Mouse (Mus musculus) adrenal gland, postnatal 4 days (tissue): ENCODE measurements around the gene Kif26b. TPM values are rescaled to one million over a fixed set of nuclear protein-coding genes. Genes with fewer than 3 reads are reported as not detected.

Source experiments
- DNase-seq, 2 experiments: peaks; one replicate each; pipeline ENCODE4 v3.0.0; 2021 to 2022; ENCODE audit warnings: low spot score in 2 of 2, mixed read lengths in 2 of 2
- long read RNA-seq, 2 experiments: library from polyadenylated mRNA; stranded (forward); transcript quantifications; one replicate each; pipeline ENCODE4 v2.0.0; 2021
- total RNA-seq, 2 experiments: library from RNA; stranded (reverse); gene quantifications; 2 replicates each; pipeline ENCODE4 v1.2.3; 2021

Kif26b gene
- 10 to 100 TPM in 1 of 2 experiments, 1 to 10 TPM in 1; 7.3 to 16.2 TPM for total RNA-seq
- long read RNA-seq, experiment 1, partial matches to known transcripts, result 0 of 1 reads
- long read RNA-seq, experiment 1, other reads (novel, unspliced or antisense), result 1 of 1 reads
- long read RNA-seq, experiment 2, partial matches to known transcripts, result 3 of 4 reads
- long read RNA-seq, experiment 2, other reads (novel, unspliced or antisense), result 1 of 4 reads

DNA sequence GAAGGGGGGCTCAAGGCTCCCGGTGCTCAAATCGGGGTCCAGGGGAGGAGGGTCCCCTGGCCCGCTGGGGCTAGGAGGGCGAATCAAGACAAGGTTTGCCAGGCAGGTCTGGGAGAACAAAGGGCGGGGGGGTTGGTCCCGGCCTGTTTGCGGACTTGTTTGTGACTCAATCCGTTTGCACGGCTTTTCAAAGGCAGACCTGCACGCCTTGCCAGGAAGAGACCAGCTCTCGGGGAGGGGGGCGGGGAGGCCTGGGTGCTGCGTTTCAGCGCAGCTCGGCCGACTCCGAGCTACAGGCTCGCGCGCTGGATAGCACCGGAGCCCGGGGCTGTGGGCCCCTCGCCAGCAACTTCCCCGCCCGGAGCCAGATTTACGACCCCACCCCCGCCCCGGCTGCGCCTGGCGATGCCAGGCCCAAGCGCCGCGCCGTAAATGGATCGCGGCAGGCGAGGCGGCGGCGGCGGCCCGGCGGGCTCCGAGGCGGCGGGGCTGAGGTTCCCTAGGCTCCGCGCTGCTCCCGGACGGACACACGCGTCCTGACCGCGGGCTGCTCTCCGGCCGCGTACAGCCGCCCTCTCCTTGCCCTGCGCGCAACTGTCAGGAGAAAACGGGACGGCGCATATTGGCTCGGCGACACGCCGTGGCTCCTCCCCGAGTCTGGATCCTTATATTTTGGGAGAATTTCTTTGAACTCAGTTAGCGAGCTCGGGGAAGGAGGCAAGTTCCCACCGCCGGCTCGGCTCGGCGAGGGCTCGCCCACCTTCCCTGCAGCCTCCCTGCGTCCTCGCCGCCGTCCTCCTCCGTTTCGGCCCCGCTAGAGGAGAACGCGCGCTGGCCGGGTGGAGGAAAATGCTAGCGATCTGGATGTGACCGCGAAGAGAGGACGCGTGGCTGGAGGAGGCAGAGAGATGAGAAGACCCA, at the start of gene Kif26b:
Kif26b (plus strand) TSS at position 695 of the 921 bp plus-strand sequence.
- peak; percentile 9 to 24 for DNase-seq

DNA sequence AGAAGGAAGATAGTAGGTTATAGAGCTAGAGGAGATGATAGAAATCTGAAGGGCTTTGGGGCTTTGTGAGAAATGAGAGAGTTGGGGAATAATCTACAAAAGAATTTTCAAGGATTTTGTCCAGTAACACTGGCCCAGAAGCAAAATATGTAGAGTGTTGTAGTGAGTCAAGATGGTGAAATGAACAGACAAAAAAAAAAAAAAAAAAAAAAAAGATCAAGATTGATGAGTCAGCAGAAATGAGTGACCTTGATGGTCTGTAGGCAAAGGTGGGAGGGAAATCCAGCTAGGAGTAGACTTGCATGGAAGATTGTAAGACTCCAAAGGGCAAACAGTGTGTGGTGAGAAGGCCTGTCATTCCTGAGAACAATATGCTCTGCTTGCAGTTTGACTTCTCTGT, 45.1 kb upstream of the Kif26b start:
- DNase-seq, result no peak

DNA sequence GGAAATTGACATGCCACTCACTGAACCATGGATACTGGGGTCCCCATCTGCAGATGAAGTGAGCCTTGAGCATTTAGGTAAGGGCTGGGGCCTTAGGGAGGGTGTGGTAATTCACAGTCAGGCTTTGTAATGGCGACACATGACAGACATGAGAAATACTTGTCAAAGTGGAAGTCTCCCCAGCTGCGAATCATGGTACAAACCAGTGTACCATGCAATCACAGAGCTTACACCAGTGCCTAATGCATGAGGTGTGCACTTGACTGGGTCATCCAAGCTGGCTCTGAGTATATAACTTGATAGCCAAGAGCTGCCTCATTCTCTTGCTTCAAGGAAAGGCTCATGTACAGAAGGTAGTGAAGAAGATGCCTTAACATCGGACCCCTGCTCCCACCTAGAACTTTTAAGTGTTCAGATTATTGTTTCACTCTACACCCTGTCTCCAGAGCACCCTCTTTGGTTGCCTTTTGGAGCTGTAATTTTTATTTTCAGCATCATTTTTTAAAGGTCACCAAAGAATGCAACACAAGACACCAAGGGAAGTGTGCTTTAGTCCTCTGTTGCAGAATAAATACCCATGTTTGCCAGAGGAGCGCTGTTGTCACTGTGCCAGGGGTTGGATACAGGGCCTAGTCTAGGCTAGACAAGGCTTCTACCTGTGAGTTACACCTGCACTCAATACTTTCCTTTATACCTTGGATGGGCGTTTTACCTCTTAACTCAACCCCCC, 43.6 kb upstream of the Kif26b start:
- no peak for DNase-seq

DNA sequence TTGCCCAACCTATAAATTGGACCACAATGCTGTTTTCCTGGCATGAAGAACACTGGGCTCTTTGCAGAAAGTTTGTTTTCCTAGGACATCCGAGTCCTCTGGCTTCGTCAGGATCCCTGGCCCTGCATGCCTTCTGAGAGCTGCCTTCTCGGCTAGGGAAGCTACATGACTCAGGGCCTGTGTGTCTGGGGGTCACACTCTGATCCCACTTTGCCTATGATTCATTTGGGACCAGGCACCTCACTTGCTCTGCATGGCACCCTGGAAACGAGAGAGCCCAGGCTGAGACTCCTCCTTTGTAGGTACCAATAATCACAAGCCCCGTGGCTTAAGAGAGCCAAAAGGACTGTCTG, 43.1 kb upstream of the Kif26b start:
- DNase-seq, result no peak

DNA sequence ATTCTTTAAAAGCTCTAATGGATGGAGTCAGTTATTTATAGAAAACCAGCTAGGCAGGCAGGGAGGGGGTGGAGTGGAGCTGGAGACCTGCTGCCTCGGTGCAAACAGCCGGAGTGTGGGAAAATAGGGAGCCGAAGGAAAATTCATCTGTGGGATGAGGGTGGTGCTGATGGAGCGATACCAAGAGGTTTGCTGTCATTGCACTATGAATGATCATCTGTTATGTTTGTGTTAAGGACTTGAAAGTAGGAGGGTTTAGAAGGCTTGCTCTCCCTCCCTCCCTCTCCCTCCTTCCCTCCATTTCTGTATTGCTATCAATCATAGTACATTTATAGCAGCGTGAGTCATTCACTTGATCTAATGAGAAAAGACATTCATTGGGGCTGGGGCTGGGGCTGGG, 42.1 kb upstream of the Kif26b start:
- no peak for DNase-seq

DNA sequence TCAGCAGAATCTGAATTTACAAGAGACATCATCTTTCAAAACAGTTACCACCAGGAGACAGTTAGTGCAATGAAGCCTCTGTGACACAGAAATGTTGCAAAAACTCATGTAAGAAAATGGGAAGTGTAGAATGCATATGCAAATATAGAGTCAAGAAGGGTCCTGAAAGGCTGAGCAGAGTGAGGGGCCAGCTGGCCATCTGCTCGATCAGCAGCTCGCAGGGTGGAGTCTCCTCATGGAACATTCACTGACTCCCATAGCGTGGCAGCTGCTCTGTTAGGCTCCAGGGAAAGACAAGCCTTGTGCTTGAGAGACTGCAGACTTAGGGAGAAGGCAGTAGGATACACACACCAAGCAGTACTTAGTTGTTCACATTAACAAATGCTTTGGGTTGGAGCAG, 39.8 kb upstream of the Kif26b start:
- DNase-seq, result no peak

DNA sequence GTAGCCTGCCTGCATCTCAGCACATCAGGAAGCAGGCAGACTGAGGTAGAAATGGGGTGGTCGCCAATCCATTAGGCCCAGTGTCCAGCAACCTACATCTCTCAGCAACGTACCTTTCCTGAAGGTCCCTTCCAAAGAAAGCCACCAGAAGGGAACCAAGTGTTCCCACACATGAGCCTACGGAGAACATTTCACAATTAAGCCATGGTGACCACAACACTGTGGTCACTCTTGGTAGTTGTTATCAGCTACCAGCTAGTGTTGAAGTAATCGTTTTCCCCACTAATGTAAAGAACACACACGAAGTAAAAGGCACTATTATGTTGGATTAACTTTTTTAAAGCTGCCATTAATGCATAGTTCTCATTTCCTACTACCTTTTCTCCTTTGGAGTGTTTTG, 37.2 kb upstream of the Kif26b start:
- DNase-seq, result no peak

DNA sequence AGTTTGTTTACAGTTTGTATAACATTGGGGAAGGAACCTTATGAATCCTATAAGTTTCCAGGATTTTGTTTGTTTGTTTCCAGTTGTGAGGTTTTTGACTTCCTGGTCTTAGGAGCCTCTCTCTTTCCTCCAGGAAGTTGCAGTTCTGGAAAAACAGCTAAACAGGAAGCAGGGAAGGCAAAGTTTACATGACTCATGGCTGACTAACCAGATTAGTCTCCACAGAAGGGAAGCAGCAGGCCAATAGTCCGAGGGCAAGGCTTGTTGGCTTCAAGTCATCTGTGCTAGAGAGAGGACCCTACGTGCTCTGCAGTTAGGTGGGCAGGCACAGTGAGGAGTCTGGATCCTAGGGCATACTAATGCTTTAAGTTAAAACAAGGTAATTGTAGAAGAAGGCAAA, 36.4 kb upstream of the Kif26b start:
- DNase-seq, result no peak

DNA sequence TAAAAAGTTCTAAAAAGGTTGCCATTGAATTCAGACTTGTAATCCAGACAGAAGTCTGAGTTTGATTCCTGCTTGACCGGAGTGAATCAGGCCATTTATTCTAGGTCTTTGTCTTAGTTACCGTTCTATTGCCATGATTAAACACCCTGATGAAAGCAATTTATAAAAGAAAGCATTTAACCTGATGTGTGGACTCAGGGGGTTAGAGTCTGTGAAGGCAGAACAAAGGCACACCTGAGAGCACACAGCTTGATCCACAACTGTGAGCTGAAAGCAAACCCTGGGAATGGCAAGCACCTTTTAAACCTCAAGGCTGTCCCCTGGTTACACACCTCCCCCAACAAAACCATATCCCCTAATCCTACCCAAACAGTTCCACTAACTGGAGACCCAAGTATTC, 32.7 kb upstream of the Kif26b start:
- no peak for DNase-seq

DNA sequence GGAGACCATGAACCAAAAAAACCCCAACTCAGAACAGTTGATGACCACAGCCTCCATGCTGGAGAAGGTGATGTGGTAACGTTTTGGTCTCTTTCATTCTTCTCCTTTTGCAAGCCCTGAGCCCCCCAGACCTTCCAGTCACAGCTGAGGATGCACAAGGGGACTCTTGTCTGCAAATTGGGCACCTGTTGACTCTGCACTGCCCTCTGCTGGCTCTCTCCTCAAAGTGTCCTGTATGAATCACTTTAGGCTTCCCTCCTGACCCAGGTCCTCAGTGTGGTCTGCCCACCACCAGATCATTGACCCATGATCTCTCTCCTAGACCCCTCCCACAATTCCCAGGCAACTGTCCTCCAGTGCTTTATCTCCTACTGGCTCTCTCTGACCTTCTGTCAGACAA, 32.1 kb upstream of the Kif26b start:
- peak in 1 of 2 experiments; percentile 9 for DNase-seq

DNA sequence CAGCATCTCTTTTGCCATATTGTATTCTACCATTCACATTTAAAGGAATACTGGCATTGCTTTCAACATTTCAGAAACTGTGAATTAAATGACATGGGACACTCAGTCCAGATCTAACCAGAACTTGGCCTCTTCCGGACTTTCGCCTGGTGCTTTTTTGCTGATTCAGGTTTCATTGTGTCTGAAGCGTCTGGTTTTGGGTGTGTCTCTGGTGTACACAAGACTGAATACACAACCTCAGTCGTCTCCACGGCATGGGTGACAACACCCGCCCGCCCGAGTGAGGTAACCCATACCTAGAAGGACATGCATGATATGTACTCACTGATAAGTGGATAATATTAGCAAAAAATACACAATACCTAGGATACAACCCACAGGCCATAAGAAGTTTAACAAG, 22.0 kb upstream of the Kif26b start:
- DNase-seq, result no peak

DNA sequence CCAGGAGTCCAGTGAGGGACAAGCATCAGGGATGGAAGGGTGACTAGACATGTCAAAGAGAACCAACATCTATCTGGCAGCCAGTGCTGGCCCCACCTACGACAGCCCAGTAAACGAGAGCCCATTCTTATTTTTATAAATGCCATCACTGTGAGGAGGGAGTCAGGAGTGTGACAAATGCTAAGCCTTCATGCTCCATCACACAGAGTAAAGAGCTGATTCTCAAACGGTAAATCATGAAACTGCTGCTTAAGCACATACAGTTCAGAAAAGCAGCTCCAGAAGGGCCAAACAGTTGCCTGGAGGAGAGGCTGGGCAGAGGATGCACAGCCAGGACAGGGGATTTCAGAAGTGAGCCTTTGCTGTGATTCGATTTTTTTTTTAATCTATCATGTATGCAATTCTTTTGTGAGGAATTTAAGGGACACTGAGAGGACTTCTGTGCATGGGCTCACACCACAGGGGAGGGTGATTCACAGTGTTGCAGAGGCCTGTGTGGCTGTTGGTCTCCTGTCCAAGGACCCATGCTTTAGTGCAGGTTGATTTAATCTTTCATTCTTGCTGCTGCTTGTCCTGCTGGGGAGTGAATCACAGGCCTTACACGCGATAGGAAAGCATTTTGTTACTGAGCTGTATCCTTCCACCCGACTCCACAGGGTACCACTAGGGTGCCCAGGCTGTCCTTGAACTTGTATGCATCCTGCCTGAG, 16.4 kb upstream of the Kif26b start:
- no peak for DNase-seq

DNA sequence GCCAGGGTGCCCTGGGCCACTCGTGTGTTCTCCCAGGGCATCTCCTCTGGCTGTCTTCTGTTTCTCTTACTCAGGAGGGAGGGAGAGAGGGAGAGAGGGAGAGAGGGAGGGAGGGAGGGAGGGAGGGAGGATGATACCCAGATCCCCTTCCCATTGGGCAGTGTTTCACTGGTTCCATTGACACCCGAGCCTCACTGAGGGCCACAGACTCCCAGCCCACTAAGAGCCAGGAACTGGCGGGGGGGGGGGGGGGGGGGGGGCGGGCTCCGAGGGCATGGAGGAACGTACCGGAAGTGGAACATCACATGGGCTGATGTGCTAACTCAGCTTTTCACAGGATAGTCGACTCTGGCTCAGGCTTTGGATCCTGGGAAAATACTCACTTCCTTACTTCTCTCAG, 15.0 kb upstream of the Kif26b start:
- no peak for DNase-seq

DNA sequence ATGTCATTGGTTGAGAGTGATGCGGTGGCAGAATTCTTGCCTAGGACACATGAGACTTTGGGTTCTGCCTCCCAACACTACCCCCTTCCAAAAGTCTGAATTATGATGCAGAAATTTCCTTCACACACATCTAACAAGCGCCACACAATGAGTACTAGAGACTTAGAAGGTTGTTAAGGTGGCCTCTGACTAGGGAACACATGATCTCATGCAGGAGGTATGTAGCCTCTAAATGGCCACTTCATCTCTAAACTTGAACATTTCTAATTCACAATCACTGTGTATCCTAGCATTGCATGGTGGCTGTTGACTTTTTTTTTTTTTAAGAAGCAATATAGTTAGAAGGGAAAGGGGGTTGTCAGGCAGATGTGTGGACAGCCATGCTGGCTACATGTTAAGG, 13.1 kb upstream of the Kif26b start:
- DNase-seq, result no peak

DNA sequence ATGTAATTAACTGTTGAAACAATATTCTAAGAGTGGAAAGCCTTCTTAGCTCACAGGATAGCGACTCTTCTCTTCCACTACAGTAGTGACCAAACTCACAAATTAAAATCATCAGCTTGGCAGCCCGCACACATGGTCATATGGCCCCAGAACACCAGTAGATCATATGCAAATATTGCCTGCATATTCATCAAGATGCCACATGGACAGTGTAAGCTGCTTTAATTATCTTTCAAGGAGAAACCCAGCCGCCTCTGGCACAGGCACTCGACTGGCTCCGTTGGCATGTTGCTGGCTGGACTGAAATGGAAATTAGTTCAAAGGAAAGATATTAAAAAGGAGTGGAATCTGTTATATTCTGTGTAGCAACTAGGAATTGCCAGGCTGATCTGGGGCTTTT, 6.5 kb upstream of the Kif26b start:
- DNase-seq, result no peak

DNA sequence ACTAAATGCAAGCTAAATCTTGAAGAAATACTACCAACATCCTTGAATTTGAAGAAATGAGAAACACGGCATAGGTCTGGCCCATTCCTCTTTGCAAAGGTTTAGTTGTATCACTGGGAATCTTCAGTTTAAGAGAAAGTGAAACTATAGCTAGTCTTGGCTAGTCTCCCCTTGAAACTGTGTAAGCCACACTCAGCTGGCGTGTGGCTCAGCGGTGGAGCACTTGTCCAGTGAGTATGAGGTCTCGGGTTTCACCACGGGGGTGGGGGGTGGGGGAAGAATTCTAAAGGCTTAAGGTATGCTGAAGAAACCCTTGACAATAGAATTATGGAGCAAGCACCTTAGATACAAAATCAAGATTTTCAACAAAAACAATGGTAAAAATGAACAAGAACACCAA, 5.8 kb upstream of the Kif26b start:
- no peak for DNase-seq

DNA sequence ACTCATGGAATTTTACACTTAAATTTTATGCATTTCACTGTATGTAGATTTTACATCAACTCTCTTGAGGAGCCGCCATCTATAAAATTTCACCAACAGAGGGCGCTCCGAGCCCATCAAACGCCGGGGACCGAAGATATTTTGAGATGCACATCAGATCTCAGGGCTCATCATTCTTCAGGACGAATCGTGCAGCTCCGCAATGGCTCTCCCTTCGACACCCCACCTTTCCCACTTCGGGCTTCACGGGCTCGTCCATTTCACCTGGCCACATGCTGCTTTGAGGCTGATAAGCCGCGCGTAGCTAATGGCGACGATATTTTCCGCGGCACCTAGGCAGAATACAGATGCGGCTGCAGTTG, 1.8 kb upstream of the Kif26b start:
- DNase-seq, result peak; percentile 28 to 53

DNA sequence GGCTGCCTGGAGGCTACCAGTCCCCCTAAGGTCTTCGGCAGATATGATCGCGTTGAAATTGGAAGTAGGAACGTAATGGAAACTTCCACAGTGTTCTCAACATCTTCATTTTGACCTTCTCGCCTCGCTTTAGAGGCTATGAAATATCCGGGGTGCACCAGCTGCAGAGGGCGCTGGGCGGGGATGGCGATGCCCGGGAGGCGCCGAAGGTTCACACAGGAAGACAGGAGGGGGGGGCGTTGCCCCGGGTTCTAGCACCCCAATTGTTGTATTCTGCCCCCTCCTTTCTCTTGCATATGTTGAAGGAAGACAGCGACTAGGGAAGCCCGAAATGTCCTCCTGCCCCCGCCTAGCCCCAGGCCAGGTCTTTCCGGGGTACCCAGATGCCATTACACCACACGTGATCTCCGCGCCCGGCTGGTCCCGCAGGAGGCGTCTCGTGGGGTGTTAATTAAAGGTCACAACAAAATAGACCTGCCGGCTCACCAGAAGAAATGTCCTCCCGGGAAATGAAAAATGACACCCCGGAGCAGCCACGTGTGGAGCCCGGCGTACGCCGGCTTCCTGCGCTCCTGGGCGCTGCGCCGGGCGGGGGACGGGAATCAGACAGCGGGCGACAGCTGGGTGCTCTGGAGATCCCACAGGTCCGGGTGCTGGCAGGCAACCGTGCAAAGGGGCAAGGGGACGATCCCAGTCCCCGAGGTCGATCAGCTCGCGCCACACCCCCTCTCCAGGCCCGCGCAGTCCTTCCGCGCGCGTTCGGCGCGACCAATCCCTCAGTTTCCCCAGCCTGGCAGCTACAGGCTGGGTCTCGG, 1.2 kb upstream of the Kif26b start:
- peak; percentile 6 to 12 for DNase-seq

DNA sequence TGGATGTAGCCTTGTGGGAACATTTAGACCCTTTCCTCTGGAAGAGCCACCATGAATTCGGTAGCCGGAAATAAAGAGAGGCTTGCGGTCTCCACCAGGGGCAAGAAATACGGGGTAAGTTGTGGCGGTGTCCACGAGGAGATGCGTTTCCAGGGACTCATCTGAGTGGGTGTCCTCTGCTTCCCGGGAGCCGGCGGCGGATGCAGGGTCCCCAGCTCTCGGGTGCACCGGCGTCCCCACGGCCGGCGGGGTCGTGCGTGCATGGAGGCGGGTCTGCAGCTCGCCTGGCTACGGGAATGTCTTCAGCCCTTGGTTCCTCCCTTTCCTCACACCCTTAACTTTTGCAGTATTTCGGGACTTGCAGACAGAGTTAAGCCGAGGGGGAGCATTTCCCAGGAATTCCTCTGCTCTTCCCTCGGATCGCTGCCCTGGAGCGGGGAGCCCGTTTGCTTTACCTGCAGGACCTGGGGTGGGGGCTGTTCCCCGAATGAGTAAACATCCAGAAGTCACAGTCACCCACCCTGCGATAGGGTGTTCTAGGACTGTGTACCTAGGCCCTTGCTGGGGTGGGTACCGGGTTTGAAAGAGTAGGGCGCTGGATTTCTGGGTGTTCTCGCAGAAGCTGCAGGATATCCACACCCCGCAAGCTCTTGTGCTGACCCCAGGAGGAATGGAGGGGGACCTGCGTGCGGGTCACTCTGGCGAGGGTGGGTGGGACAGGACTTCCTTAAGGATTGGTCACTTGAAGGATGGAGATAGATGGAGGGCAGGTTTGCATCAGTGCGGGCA, 781 bp downstream of the Kif26b start:
- peak in 1 of 2 experiments; percentile 6 for DNase-seq
